ENCODE assay signal across 20 mouse cellular contexts in the genomic region with DNA sequence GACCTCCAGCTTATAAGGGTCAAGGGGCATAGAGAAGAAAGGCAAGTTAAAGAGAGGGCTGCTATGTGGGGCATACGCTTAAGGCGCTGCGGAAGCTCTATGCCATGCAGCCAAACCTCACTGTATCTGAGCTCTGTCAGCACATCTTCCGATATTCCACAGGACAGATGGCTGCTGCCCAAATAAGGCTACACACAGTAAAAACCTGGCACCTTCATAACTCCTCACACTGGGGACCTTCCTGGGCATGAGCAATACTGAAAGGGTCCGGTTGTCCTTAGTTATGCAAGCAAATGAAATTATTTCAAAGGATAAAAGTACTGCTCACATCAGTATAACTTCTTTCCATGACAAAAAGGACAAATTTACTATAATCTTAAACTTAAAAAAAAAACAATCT.
DNase-seq lines count a peak whose midpoint lies in the region; ATAC-seq lines count a peak whose summit lies in the region.
"Had no signal": no experiment of that assay in that cellular context is flagged by ENCODE, and none has a peak within 500 bp of the region (broad histone marks: within the 10 kb centered on the region; RNA-seq: fewer than 3 reads in every experiment).

No protein-coding gene starts in this region.

- peak; percentile 40; the same call in 1 of the 2 replicates for ATAC-seq in frontal cortex, adult (ENCODE audit: low TSS enrichment)
- no peak for ATAC-seq in megakaryocyte progenitor cell, adult 5-6 weeks (replicated peaks; ENCODE audit: poor library complexity)
- ATAC-seq: activated CD4-positive, CD25-positive, alpha-beta regulatory T cell, adult 4 months; forebrain, embryonic 14.5 days; hindbrain, embryonic 16.5 days; inflammation-experienced regulatory T-cells, adult 6 months; intestine, postnatal 0 days; Patski had no signal

- DNase-seq in frontal cortex, postnatal 14 days (ENCODE audit: low spot score in 2 of 2), result no peak
- peak; percentile 1 for DNase-seq in testis, postnatal 10 days (ENCODE audit: low spot score)
- DNase-seq in testis, postnatal 14 days (ENCODE audit: low spot score), result no peak
- DNase-seq in cerebellum, adult 9-10 months, result peak; percentile 52
- peak; percentile 10 to 16 for DNase-seq in cerebellum, postnatal 36 days
- no peak for DNase-seq in layer of hippocampus, adult 9-10 months (ENCODE audit: low spot score)
- DNase-seq: adrenal gland, postnatal 14 days; embryo, embryonic 11 days; gastrocnemius, postnatal 10 days; heart, adult 2 months; heart, postnatal 4 days; kidney, adult 8-10 months had no signal

Comparison
In these comparisons a context has a peak if more than half of its experiments do, and no peak if none do; other contexts are left out.
1. DNase-seq: peak in testis, postnatal 10 days (single experiment), cerebellum, adult 9-10 months (single experiment) and cerebellum, postnatal 36 days (2 of 2); none in frontal cortex, postnatal 14 days (0 of 2), testis, postnatal 14 days (single experiment) and layer of hippocampus, adult 9-10 months (single experiment).